Mouse (Mus musculus) MEL (cell line): ENCODE data around the gene Nfe2. TPM values are rescaled to one million over a fixed set of nuclear protein-coding genes. Genes with fewer than 3 reads are reported as not detected.

ENCODE experiments used
- DNase-seq: peaks from one replicate; pipeline ENCODE4 v3.0.0; 2011; ENCODE audit warnings: low read depth, low spot score
- H3K27ac ChIP-seq: 2 replicates; pipeline ENCODE4 v1.5.1; 2012; ENCODE audit warnings: low read depth, mild to moderate bottlenecking, control low read depth, low read length, moderate library complexity; ENCODE audit not compliant: control insufficient read depth
- H3K27me3 ChIP-seq, 2 experiments: fragments of 150-350 bp in 1 of 2; sonication (generic) in 1 of 2; 2 replicates each; pipeline ENCODE4 v1.6.1; 2012; ENCODE audit warnings: low read length in 2 of 2, mild to moderate bottlenecking in 2 of 2, improper control_type of control experiment in 1 of 2, moderate library complexity in 1 of 2; ENCODE audit not compliant: insufficient read depth in 2 of 2, control insufficient read depth in 1 of 2
- H3K36me3 ChIP-seq, 2 experiments: 2 replicates each; pipeline ENCODE4 v1.6.1; 2012 to 2014; ENCODE audit warnings: low read length in 2 of 2, improper control_type of control experiment in 1 of 2, inconsistent platforms in 1 of 2, mild to moderate bottlenecking in 1 of 2; ENCODE audit not compliant: insufficient read depth in 2 of 2, control insufficient read depth in 1 of 2
- H3K4me1 ChIP-seq, 2 experiments: fragments of 150-350 bp in 1 of 2; sonication (generic) in 1 of 2; 2 replicates each; pipeline ENCODE4 v1.6.1; 2012; ENCODE audit warnings: low read length in 2 of 2, improper control_type of control experiment in 1 of 2, mild to moderate bottlenecking in 1 of 2; ENCODE audit not compliant: insufficient read depth in 2 of 2, control insufficient read depth in 1 of 2
- H3K4me3 ChIP-seq, 2 experiments: fragments of 150-350 bp in 1 of 2; sonication (generic) in 1 of 2; 2 replicates each; pipeline ENCODE4 v1.5.1; 2012; ENCODE audit warnings: low read depth in 2 of 2, low read length in 2 of 2, mild to moderate bottlenecking in 2 of 2, moderate library complexity in 2 of 2, control low read depth in 1 of 2, improper control_type of control experiment in 1 of 2; ENCODE audit not compliant: control insufficient read depth in 1 of 2, insufficient read depth in 1 of 2
- H3K79me2 ChIP-seq: 2 replicates; pipeline ENCODE4 v1.6.1; 2012; ENCODE audit warnings: mild to moderate bottlenecking, low read length, moderate library complexity; ENCODE audit not compliant: control insufficient read depth, poor library complexity, insufficient read depth
- H3K9ac ChIP-seq: 2 replicates; pipeline ENCODE4 v1.6.1; 2012; ENCODE audit warnings: low read depth, mild to moderate bottlenecking, control low read depth, low read length, moderate library complexity; ENCODE audit not compliant: control insufficient read depth, poor library complexity, severe bottlenecking
- H3K9me3 ChIP-seq: fragments of 150-350 bp; sonication (generic); replicated peaks from 2 replicates; pipeline ENCODE4 v1.6.1; 2012; ENCODE audit warnings: mild to moderate bottlenecking, low read length, improper control_type of control experiment, moderate library complexity; ENCODE audit not compliant: insufficient read depth
- CTCF ChIP-seq, 3 experiments: IDR thresholded peaks in 2 of 3; conservative IDR thresholded peaks in 1 of 3; 2 replicates each; pipeline ENCODE4 v1.5.1; 2011 to 2012; ENCODE audit warnings: low read length in 3 of 3, low read depth in 2 of 3, mild to moderate bottlenecking in 2 of 3, improper control_type of control experiment in 1 of 3, inconsistent platforms in 1 of 3, mixed read lengths in 1 of 3, moderate library complexity in 1 of 3; ENCODE audit not compliant: control insufficient read depth in 1 of 3, insufficient read depth in 1 of 3, poor library complexity in 1 of 3, severe bottlenecking in 1 of 3
- E2F4 ChIP-seq: IDR thresholded peaks from 2 replicates; pipeline ENCODE4 v1.6.1; 2011; ENCODE audit warnings: low read depth, low read length, improper control_type of control experiment, borderline replicate concordance
- ELF1 ChIP-seq: IDR thresholded peaks from 2 replicates; pipeline ENCODE4 v1.6.1; 2014; ENCODE audit warnings: low read depth, mild to moderate bottlenecking, inconsistent platforms, low read length, improper control_type of control experiment, moderate library complexity
- EP300 ChIP-seq, 2 experiments: IDR thresholded peaks; 2 replicates each; pipeline ENCODE4 v1.6.1; 2011; ENCODE audit warnings: improper control_type of control experiment in 2 of 2, low read length in 2 of 2, low read depth in 1 of 2, mild to moderate bottlenecking in 1 of 2
- GABPA ChIP-seq: IDR thresholded peaks from 2 replicates; pipeline ENCODE4 v1.6.1; 2012; ENCODE audit warnings: low read depth, mild to moderate bottlenecking, inconsistent platforms, low read length, improper control_type of control experiment, moderate library complexity
- MAFK ChIP-seq: IDR thresholded peaks from 2 replicates; pipeline ENCODE4 v1.6.1; 2011; ENCODE audit warnings: low read depth, mild to moderate bottlenecking, low read length, improper control_type of control experiment, borderline replicate concordance
- MAZ ChIP-seq: IDR thresholded peaks from 2 replicates; pipeline ENCODE4 v1.6.1; 2012; ENCODE audit warnings: low read depth, mild to moderate bottlenecking, inconsistent platforms, low read length, improper control_type of control experiment
- POLR2AphosphoS2 ChIP-seq: IDR thresholded peaks from 2 replicates; pipeline ENCODE4 v1.6.1; 2011; ENCODE audit warnings: low read length, improper control_type of control experiment
- RCOR1 ChIP-seq: IDR thresholded peaks from 2 replicates; pipeline ENCODE4 v1.6.1; 2012; ENCODE audit warnings: low read depth, mild to moderate bottlenecking, inconsistent platforms, low read length, improper control_type of control experiment
- SIN3A ChIP-seq: IDR thresholded peaks from 2 replicates; pipeline ENCODE4 v1.6.1; 2012; ENCODE audit warnings: low read length, improper control_type of control experiment, inconsistent platforms
- SMC3 ChIP-seq: IDR thresholded peaks from 2 replicates; pipeline ENCODE4 v1.6.1; 2011; ENCODE audit warnings: low read depth, low read length, improper control_type of control experiment
- TCF12 ChIP-seq: IDR thresholded peaks from 2 replicates; pipeline ENCODE4 v1.6.1; 2014; ENCODE audit warnings: low read depth, mild to moderate bottlenecking, inconsistent platforms, low read length, improper control_type of control experiment, moderate library complexity
- USF1 ChIP-seq: IDR thresholded peaks from 2 replicates; pipeline ENCODE4 v1.6.1; 2014; ENCODE audit warnings: low read depth, mild to moderate bottlenecking, inconsistent platforms, low read length, improper control_type of control experiment, moderate library complexity
- ZKSCAN1 ChIP-seq: IDR thresholded peaks from 2 replicates; pipeline ENCODE4 v1.6.1; 2012; ENCODE audit warnings: low read depth, mild to moderate bottlenecking, inconsistent platforms, low read length, improper control_type of control experiment, moderate library complexity
- ZNF384 ChIP-seq: IDR thresholded peaks from 2 replicates; pipeline ENCODE4 v1.6.1; 2012; ENCODE audit warnings: low read depth, mild to moderate bottlenecking, inconsistent platforms, low read length, improper control_type of control experiment
- polyA plus RNA-seq, 2 experiments: library from polyadenylated mRNA; stranded (reverse) in 1 of 2; unstranded in 1 of 2; fragments of >175 nt in 1 of 2; fragments of >200 nt in 1 of 2; gene quantifications; 2 replicates each; pipeline versions ENCODE4 v1.2.1 to v1.2.4; 2012; ENCODE audit warnings: low replicate concordance in 2 of 2, low read depth in 1 of 2; ENCODE audit not compliant: insufficient read length in 2 of 2, insufficient read depth in 1 of 2, missing spikeins in 1 of 2
- total RNA-seq: library from RNA; depleted of rRNA; stranded (reverse); fragments of 300-350 nt; gene quantifications from 2 replicates; pipeline ENCODE4 v1.2.3, GENCODE M21; 2012

Gene Nfe2
- total and polyA plus RNA-seq, 3 experiments: 74.6 to 103 TPM; not detected in 1

GRCm38 (mm10) chr15:103304616-103304969 is 46.4 kb upstream of the Nfe2 start:
- Histone ChIP-seq H3K9me3 (no peaks in the 10 kb centered on the region), H3K36me3 (peaks cover 0 to 3% of the 10 kb centered on the region in 2 experiments; a peak in 2 of 4 replicates), H3K4me1 (no peaks in the 10 kb centered on the region; a peak in 2 of 4 replicates), H3K9ac (peak overlapping the region; percentile 40), H3K4me3 (peak overlapping the region in 1 of 2 experiments; percentile 16; a peak in 3 of 4 replicates), H3K27me3 (no peaks in the 10 kb centered on the region), H3K79me2 (no peaks in the 10 kb centered on the region), H3K27ac (no peak overlapping the region)
- DNase-seq: no peak
- TF ChIP-seq SIN3A: no peak
- no peak for TF ChIP-seq ZKSCAN1
- no peak for TF ChIP-seq ELF1
- no peak for TF ChIP-seq SMC3
- no peak for TF ChIP-seq RCOR1
- TF ChIP-seq POLR2AphosphoS2: no peak
- no peak for TF ChIP-seq MAFK
- TF ChIP-seq CTCF (IDR thresholded peaks at IDR 0.05 in 2 of 3, conservative IDR thresholded peaks at IDR 0.05 in 1 of 3; ENCODE audit: control insufficient read depth in 1 of 3, insufficient read depth in 1 of 3, low read depth in 2 of 3, low read length in 3 of 3, poor library complexity in 1 of 3, severe bottlenecking in 1 of 3): no peak
- no peak for TF ChIP-seq MAZ
- TF ChIP-seq TCF12: no peak

- no peak overlapping the region for H3K9ac ChIP-seq
- no peaks in the 10 kb centered on the region for H3K27me3 ChIP-seq
- H3K36me3 ChIP-seq: peaks cover 0 to 3% of the 10 kb centered on the region in 2 experiments; a peak in 2 of 4 replicates
- TF ChIP-seq E2F4 (no peak), POLR2AphosphoS2 (no peak), EP300 (IDR thresholded peaks at IDR 0.05; ENCODE audit: low read depth in 1 of 2, low read length in 2 of 2) (no peak), ZNF384 (no peak), GABPA (no peak), USF1 (no peak)
- no peaks in the 10 kb centered on the region; a peak in 2 of 4 replicates for H3K4me1 ChIP-seq
- H3K9me3 ChIP-seq: no peaks in the 10 kb centered on the region
- H3K79me2 ChIP-seq: no peaks in the 10 kb centered on the region
- DNase-seq: no peak
- no peak overlapping the region for H3K27ac ChIP-seq
- no peak overlapping the region for H3K4me3 ChIP-seq
Observed at GRCm38 (mm10) chr15:103303916-103304615, 45.9 kb upstream of the Nfe2 start.
